Mouse (Mus musculus) midbrain, embryonic 12.5 days (tissue): ENCODE data around the gene Fam83f. TPM values are rescaled to one million over a fixed set of nuclear protein-coding genes. Genes with fewer than 3 reads are reported as not detected.

Source experiments
- ATAC-seq: fragments of 200-750 bp; cut with Nextera tagmentation; 2 replicates; pipeline ENCODE4 v1.8.0; 2017; ENCODE audit warnings: low read depth, moderate TSS enrichment, moderate library complexity; ENCODE audit not compliant: low FRiP score
- H3K27ac ChIP-seq: fragments of 300-500 bp; sonication (generic); replicated peaks from 2 replicates; pipeline ENCODE4 v1.5.1; 2016; ENCODE audit warnings: mild to moderate bottlenecking
- H3K27me3 ChIP-seq: fragments of 300-500 bp; sonication (generic); 2 replicates; pipeline ENCODE4 v1.6.1; 2016; ENCODE audit warnings: mild to moderate bottlenecking
- H3K36me3 ChIP-seq: fragments of 300-500 bp; sonication (generic); 2 replicates; pipeline ENCODE4 v1.6.1; 2016
- H3K4me1 ChIP-seq: fragments of 300-500 bp; sonication (generic); 2 replicates; pipeline ENCODE4 v1.6.1; 2016
- H3K4me2 ChIP-seq: fragments of 300-500 bp; sonication (generic); replicated peaks from 2 replicates; pipeline ENCODE4 v1.6.1; 2016; ENCODE audit warnings: mild to moderate bottlenecking, moderate library complexity
- H3K4me3 ChIP-seq: fragments of 300-500 bp; sonication (generic); 2 replicates; pipeline ENCODE4 v1.5.1; 2016; ENCODE audit warnings: mild to moderate bottlenecking
- H3K9ac ChIP-seq: fragments of 300-500 bp; sonication (generic); replicated peaks from 2 replicates; pipeline ENCODE4 v1.6.1; 2016; ENCODE audit warnings: mild to moderate bottlenecking, moderate library complexity
- H3K9me3 ChIP-seq: fragments of 300-500 bp; sonication (generic); 2 replicates; pipeline ENCODE4 v1.6.1; 2016; ENCODE audit warnings: mild to moderate bottlenecking
- WGBS: fragments of 180-500 bp; shearing (Covaris S2); methylation state at CpG from one replicate; pipeline ENCODE4 v1.1.7; 2016; 5-methylcytosine and 5-hydroxymethylcytosine counted together
- polyA plus RNA-seq: library from polyadenylated mRNA; unstranded; fragments of >200 nt; fragmentation: Nextera tagmentation; extraction: Ambion mirVana; gene quantifications from 2 replicates; pipeline ENCODE4 v1.2.1, GENCODE M21; 2016

Gene Fam83f
- polyA plus RNA-seq, 1 experiment from 2014 or later: 0.60 TPM

DNA sequence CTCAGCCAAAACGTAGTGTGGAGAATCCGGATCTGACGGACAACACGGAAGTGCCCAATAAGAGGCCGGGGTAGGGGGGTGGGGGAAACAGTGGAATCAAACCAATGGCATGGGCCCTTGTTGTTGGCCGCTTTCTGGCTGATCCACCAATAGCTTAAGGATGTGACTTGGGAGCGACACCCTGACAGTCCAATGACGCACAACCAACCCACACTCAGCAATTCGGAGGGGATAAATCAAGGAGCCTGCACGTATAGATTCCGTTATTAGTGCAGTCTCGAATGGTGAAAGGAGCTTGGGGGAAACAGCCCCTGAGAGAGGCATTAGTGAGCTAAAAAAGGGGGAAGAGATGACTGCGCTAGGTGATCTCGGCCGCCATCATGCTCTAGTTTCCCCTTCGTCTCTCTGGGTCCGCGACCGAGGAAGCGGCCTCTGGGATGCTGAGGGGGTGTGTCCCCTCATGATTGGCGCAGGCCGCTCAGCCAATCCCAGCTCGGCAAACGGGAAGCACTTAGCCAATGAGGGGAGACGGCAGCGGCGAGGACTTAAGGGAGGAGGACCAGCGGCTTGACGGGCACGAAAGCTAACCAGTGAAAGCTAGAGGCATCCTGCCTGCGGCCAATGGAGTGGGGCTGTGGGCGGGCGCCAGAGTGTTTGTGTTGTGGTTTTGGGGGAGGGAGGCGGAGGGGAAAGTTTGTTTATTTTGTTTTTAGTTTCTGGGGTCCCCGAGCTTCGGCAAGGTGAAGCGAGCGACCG, 39.1 kb downstream of the Fam83f start, which contains the start of gene Tnrc6b:
Tnrc6b (plus strand) TSS at position 706 of the 756 bp plus-strand sequence.
- Histone ChIP-seq H3K9ac (peak within 1 kb of the TSS; percentile 68), H3K4me2 (peak within 1 kb of the TSS; percentile 91), H3K9me3 (no peaks in the 10 kb centered on the region), H3K27me3 (no peaks in the 10 kb centered on the region), H3K4me1 (peaks cover 10% of the 10 kb centered on the region), H3K4me3 (peak within 1 kb of the TSS; percentile 65), H3K36me3 (no peaks in the 10 kb centered on the region), H3K27ac (peak within 1 kb of the TSS; percentile 92)
- peak; percentile 99 for ATAC-seq
- under 1% methylated on average over 37 of the region's 39 CpGs for WGBS

DNA sequence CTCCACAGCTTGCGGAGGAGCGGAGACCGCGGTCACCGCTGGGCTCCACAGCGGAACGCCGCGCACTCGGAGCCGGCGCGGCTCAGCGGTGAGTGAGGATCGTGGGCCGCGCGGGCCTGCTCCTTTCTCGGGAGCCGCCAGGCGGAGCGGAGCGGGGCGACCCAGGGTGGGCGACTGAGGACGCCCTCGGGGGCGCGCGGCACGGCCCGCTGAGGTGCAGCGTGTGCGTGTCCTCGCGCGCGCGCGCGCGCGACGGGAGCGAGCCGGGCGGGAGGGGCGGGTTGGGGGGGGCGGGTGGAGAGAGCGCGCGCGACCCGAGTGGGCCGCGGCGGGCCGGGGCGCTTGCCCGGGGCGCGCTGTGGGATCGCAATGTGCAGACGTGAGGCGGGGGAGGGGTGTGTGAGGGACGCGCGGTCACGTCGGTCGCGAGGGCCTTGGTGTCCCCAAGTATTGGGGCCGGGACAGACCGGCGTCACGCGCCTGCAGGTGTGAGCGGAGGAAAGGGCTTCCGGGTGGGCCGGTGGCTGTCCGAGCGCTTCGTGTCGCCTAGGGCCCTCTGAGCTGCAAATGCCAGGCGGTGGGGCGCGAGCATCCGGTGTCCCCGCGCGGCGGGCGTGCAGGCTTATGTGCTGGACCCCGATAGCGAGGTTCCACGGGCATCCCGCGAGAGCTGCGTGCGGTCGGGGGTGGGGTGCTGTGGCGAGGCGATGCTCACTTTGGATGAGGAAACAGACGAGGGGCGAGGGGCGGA, 39.9 kb downstream of the Fam83f start:
- Histone ChIP-seq H3K9me3 (no peaks in the 10 kb centered on the region), H3K4me2 (peak overlapping the region; percentile 91), H3K36me3 (no peaks in the 10 kb centered on the region), H3K9ac (peak overlapping the region; percentile 68), H3K27me3 (no peaks in the 10 kb centered on the region), H3K4me1 (peaks cover 6% of the 10 kb centered on the region), H3K27ac (peak overlapping the region; percentile 79), H3K4me3 (peak overlapping the region; percentile 65)
- peak; percentile 64 for ATAC-seq
- WGBS: under 1% methylated on average over 67 of the region's 106 CpGs

DNA sequence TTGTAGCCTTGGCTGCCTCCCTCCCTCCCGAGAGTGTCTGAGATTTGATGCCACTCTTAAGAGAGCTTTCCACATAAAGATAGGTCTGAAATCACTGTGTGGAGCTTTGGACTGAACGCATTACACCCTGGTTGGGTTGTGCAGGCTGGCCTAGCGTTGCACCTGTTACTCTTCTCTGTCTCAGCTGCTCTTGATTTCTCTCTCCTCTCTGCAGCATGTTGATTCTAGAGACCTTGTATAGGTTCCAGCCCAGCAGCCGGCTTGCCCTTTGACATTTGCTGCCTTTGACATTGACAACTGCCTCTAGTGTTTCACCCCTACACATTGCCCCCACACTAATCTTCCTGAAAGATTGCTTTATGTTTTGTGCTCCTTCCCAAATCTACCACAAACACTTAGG, 42.7 kb downstream of the Fam83f start:
- no peak overlapping the region for H3K9ac ChIP-seq
- 75% methylated on average over 4 of the region's 4 CpGs for WGBS
- H3K9me3 ChIP-seq: no peaks in the 10 kb centered on the region
- peaks cover 3% of the 10 kb centered on the region; the same call in 1 of the 2 replicates for H3K4me1 ChIP-seq
- H3K27me3 ChIP-seq: no peaks in the 10 kb centered on the region
- H3K4me3 ChIP-seq: no peak overlapping the region
- H3K4me2 ChIP-seq: no peak overlapping the region
- H3K27ac ChIP-seq: no peak overlapping the region
- no peak for ATAC-seq
- no peaks in the 10 kb centered on the region for H3K36me3 ChIP-seq

DNA sequence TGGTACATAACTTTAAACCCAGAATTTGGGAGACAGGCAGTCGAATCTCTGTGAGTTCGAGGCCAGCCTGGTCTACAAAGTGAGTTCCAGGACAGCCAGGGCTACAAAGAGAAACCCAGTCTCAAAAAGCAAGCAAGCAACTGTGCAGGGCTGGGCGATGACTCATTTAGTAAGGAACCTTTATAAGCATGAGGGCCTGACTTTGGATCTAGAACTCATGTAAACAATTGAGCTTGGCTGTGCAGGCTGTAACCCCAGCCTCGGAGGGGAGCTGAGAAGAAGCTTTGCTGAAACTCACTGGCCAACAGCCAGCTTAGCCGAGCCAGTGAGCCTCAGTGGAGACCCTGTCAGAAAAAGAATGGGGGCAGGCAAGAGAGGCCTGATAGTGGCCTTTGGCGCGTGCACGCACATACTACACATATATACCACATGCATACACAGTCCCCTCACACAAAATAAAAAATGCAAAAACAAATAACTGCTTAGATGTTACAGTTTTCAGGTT, 45.0 kb downstream of the Fam83f start:
- Histone ChIP-seq H3K4me2 (no peak overlapping the region), H3K4me3 (no peak overlapping the region), H3K27me3 (no peaks in the 10 kb centered on the region), H3K27ac (no peak overlapping the region), H3K36me3 (no peaks in the 10 kb centered on the region), H3K9me3 (no peaks in the 10 kb centered on the region), H3K4me1 (peaks cover 3% of the 10 kb centered on the region; the same call in 1 of the 2 replicates), H3K9ac (no peak overlapping the region)
- ATAC-seq: no peak
- 87% methylated on average over 8 of the region's 8 CpGs for whole genome bisulfite sequencing

DNA sequence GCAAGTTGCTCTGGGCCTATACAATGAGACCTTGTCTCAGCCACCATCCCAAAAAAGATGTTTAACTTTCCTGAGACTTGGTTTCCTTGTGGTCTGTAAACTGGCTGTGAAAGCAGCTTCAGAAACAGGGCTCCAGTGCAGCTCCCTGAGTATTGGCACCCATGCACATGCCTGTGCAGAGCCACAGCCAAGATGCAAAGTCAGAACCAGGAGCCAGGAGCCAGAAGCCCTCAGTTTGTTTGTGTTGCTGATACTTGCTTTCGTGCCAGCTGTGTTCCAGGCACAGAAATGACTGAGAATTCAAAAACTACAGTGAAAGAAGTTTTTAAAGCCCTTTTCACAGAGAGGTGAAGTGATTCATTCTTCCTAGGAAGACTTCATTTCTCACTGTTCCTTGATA, 45.8 kb downstream of the Fam83f start:
- Histone ChIP-seq H3K27me3 (no peaks in the 10 kb centered on the region), H3K4me1 (no peaks in the 10 kb centered on the region), H3K9ac (no peak overlapping the region), H3K4me2 (no peak overlapping the region), H3K9me3 (no peaks in the 10 kb centered on the region), H3K27ac (no peak overlapping the region), H3K36me3 (no peaks in the 10 kb centered on the region), H3K4me3 (no peak overlapping the region)
- 70% methylated on average over 1 of the region's 1 CpGs for WGBS
- ATAC-seq: no peak

DNA sequence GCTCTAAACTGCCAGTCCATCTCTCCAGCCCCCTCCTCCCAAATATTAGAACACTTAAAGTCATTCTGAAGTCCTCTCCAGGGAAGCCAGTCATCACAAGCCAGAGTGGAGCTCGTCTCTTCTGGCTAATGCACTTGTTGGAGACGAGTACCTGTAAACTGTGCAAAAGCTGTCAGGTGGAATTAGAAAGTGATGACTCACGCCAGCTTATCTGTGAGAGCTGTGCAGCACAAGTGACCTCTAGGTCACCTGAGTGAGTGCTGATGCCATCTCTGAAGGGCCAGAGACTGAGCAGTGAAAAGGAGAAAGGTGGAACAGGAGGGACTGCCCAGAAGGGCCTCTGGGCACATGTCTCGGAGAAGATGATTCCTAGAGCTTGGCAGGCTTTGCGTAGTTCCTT, 48.6 kb downstream of the Fam83f start:
- 88% methylated on average over 5 of the region's 5 CpGs for WGBS
- no peak for ATAC-seq
- Histone ChIP-seq H3K4me1 (no peaks in the 10 kb centered on the region), H3K4me3 (no peak overlapping the region), H3K27me3 (no peaks in the 10 kb centered on the region), H3K9me3 (no peaks in the 10 kb centered on the region), H3K4me2 (no peak overlapping the region), H3K27ac (no peak overlapping the region), H3K9ac (no peak overlapping the region), H3K36me3 (no peaks in the 10 kb centered on the region)

DNA sequence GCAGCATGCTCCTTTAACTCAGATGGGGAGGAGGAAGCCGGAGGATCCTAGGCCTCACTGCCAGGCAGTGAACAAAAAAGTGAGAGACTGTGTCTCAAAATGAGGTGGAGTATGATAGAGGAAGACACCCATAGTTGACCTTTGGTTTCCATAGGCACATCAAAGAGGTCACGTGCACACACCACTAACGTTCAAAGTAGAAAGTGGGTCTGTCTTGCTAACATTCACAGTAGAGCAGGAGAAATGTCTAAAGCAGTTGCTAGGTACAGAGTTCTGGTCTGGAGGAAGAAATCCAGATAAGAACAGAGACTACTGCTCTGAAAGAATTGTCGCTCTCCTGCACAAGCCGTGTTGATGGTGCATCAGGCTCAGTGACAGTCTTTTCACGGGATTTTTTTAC, 50.2 kb downstream of the Fam83f start:
- H3K27ac ChIP-seq: no peak overlapping the region

DNA sequence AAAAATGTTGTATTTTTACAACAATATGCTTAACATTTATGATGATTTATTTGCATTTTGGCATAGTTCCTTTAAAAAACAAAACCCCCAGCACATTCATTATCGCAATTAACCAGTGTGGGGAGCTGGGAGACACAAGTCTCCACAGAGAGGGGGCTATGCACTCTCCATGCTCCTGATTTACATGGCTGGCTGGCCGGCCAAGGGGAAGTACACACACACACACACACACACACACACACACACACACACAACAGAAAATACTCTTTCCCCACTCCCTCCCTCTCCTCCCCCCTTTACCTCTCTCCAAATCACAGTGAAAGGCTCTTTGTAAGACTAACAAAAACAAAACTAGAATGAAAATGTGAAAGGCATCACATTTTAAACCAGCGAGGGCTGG, 50.7 kb downstream of the Fam83f start:
- Histone ChIP-seq H3K27me3 (no peaks in the 10 kb centered on the region), H3K36me3 (no peaks in the 10 kb centered on the region), H3K4me2 (no peak overlapping the region), H3K27ac (no peak overlapping the region), H3K9me3 (no peaks in the 10 kb centered on the region), H3K9ac (no peak overlapping the region), H3K4me1 (no peaks in the 10 kb centered on the region), H3K4me3 (no peak overlapping the region)
- WGBS: 57% methylated on average over 3 of the region's 3 CpGs
- ATAC-seq: no peak

More for the DNA sequence above, 50.2 kb downstream of the Fam83f start:
- WGBS: 86% methylated on average over 6 of the region's 6 CpGs
- H3K9ac ChIP-seq: no peak overlapping the region
- H3K4me1 ChIP-seq: no peaks in the 10 kb centered on the region
- no peak overlapping the region for H3K4me2 ChIP-seq
- no peak overlapping the region for H3K4me3 ChIP-seq
- H3K9me3 ChIP-seq: no peaks in the 10 kb centered on the region
- H3K36me3 ChIP-seq: no peaks in the 10 kb centered on the region
- no peak for ATAC-seq
- no peaks in the 10 kb centered on the region for H3K27me3 ChIP-seq

DNA sequence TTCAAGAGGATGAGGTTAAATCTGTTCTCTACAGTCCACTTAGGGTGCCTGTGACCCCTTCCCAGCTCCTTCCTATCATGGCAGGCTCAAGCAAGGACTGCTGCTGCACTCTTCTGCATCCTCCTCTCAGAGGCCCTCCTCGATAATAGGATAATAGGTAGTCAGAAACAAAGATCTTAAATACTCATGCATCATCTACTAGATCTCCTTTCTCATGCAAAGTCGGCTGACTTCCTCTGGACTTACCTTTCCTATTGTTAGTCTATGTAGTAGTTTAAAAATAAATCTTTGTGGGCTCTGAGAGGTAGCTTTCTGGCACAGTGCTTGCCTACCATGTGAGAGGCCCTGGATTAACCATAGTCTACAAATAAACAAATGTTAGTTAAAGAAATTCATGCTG, 57.8 kb downstream of the Fam83f start:
- H3K9me3 ChIP-seq: no peaks in the 10 kb centered on the region
- no peaks in the 10 kb centered on the region for H3K36me3 ChIP-seq
- 63% methylated on average over 2 of the region's 2 CpGs for WGBS
- peaks cover 5% of the 10 kb centered on the region for H3K4me1 ChIP-seq
- no peak overlapping the region for H3K9ac ChIP-seq
- ATAC-seq: no peak
- no peaks in the 10 kb centered on the region for H3K27me3 ChIP-seq
- no peak overlapping the region for H3K27ac ChIP-seq
- no peak overlapping the region for H3K4me2 ChIP-seq
- H3K4me3 ChIP-seq: no peak overlapping the region

DNA sequence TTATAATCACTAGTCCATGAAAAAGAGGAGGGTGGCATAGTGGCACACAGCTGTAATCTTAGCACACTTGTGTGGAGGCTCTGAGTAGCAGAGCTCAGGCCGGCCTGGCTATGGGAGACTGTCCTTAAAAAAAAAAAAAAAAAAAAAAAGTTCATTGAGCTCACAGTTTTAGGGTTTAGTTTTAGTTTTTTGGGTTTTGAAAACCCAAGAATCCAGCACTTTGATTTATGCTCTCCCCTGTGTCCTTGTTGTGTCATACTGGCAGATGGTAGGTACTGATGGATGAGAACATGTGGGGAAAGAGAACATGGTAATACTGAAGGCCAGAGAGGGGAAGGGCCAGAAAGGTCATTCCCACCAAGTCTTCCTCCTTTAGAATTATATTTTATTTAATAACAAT, 59.4 kb downstream of the Fam83f start:
- no peak overlapping the region for H3K4me2 ChIP-seq
- WGBS: 92% methylated on average over 1 of the region's 1 CpGs
- H3K36me3 ChIP-seq: no peaks in the 10 kb centered on the region
- H3K4me3 ChIP-seq: no peak overlapping the region
- peaks cover 5% of the 10 kb centered on the region for H3K4me1 ChIP-seq
- no peak overlapping the region for H3K9ac ChIP-seq
- no peak overlapping the region for H3K27ac ChIP-seq
- no peak for ATAC-seq
- H3K27me3 ChIP-seq: no peaks in the 10 kb centered on the region
- no peaks in the 10 kb centered on the region for H3K9me3 ChIP-seq

DNA sequence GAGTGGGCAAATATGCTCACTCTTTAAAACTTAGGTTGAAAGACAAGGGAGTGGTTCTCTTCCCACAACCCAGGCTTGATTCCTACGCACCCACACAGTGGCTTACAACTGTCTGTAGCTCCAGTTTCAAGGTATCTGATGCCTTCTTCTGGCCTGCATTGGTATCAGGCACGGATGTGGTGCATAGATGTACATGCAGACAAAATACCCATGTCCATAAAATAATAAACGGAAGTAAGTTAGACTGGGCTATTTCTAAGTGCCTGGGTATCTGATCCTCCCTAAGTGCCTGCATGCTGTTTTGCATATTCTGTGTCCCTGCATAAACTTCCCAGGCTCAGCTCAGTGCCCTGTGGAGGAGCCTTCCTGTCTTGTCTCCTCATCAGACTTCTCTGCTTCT, 59.9 kb downstream of the Fam83f start:
- no peak for ATAC-seq
- no peaks in the 10 kb centered on the region for H3K36me3 ChIP-seq
- H3K9ac ChIP-seq: no peak overlapping the region
- H3K4me1 ChIP-seq: peaks cover 5% of the 10 kb centered on the region
- no peak overlapping the region for H3K4me2 ChIP-seq
- no peak overlapping the region for H3K27ac ChIP-seq
- no peaks in the 10 kb centered on the region for H3K27me3 ChIP-seq
- no peak overlapping the region for H3K4me3 ChIP-seq
- no peaks in the 10 kb centered on the region for H3K9me3 ChIP-seq
- 73% methylated on average over 3 of the region's 3 CpGs for WGBS

DNA sequence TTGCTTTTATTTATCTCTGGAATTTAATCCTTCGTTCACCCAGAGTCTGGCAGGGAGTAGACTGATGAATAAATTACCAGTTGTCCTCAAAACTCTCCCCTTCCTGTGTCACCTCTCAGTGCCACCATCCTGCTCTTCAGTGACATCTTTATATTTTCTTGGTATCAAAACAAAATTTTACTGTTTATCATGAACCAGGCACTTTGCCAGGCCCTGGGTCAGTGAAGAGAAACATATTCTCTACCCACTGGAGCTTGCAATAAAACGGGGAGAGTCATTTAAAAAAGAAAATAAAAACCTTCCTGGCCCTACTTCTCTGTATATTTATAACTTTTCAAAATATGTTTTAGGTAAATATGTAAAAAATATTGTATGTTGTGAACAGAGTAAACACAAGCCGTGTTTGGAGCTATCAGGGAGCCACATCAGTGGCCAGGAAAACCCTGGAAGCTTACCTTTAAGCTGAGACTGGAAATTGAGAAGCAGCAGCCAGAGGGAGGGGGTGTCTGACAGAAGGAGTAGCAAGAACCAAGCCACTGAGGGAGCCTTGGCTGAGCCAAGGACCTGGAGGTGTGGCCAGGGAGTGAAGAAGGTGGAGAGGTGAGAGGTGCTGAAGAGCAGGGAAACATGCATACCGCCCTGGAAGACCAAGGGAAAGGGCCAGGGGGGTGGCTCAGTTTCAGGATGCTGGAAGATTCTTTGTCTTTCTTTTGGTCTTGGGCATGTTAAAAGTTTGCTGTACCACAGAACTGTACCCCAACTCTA, 60.8 kb downstream of the Fam83f start:
- H3K36me3 ChIP-seq: no peaks in the 10 kb centered on the region
- WGBS: 55% methylated on average over 4 of the region's 4 CpGs
- H3K4me2 ChIP-seq: no peak overlapping the region
- H3K4me1 ChIP-seq: peaks cover 5% of the 10 kb centered on the region
- H3K4me3 ChIP-seq: no peak overlapping the region
- H3K27ac ChIP-seq: no peak overlapping the region
- no peak overlapping the region for H3K9ac ChIP-seq
- H3K9me3 ChIP-seq: no peaks in the 10 kb centered on the region
- H3K27me3 ChIP-seq: no peaks in the 10 kb centered on the region
- no peak for ATAC-seq
